Mouse (Mus musculus): ENCODE measurements at regions not wholly inside any gene's neighbourhood (a gene's known extent, or its start where the extent isn't known, plus 50 kb on each side); places are given as distances from the start of the nearest gene placed in this dataset.

DNA sequence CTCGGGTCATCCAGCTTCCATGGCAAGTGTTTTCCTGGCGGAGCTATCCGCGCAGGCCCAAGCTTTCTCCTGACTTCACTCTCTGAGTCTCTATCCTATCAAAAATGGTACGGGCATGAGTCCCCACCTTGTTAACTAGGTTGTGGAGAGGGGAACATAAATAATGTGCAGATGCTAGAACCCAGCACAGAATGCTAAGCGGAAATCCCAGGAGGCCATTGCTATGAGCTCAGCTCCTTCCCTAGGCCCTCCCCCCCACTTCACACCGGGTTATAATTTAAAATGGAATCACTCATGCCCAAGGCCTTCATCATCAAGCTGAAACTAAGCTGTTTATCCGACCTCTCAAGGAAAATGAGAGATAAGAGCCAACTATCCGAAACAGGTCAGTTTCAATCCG, 60.4 kb upstream of the Cd83 start:
- no peak for DNase-seq (ENCODE audit: low spot score in 2 of 2)

GRCm38 (mm10) chr13:43725698-43726097, 58.9 kb upstream of the Cd83 start:
- DNase-seq (ENCODE audit: low spot score in 2 of 2) = peak; percentile 68 to 69

- no peak for DNase-seq (ENCODE audit: low spot score in 2 of 2)
These were observed 57.7 kb upstream of the Cd83 start for GRCm38 (mm10) chr13:43726895-43727341.

GRCm38 (mm10) chr13:43729617-43730016, 55.0 kb upstream of the Cd83 start:
- no peak for DNase-seq (ENCODE audit: low spot score in 2 of 2)

- DNase-seq (ENCODE audit: low spot score in 2 of 2) = no peak
These were observed 51.5 kb upstream of the Cd83 start for GRCm38 (mm10) chr13:43733061-43733460.

DNA sequence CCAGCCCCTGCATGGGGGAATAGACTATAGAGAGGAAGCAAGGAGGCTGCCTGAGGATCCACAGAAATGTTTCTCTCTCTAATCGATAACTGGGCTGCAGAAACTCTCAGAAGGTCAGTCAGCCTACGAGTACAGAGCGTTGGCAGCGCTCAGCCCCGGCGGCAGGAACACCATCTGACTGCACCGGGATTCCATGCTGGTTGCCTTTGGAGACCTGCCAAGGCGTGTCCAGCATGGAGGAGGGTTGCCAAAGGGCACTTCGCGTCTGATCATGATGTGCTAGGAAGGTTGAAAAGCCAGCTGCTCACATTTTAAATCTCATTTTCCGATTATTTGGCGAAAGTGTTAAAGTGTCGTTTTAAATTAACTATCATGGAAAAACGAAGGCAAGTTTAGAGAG, 49.9 kb upstream of the Cd83 start:
- DNase-seq (ENCODE audit: low spot score in 2 of 2) = peak in 1 of 2 experiments; percentile 18

Measured in right cerebral cortex, adult 2 months (tissue).